Mouse (Mus musculus) c-Kit-negative CD71-positive TER-119-positive erythroid progenitor cells, embryonic 14.5 days (primary cell): Measurements from ENCODE around the gene Islr2.

ENCODE experiments used
- DNase-seq: peaks from one replicate; pipeline ENCODE4 v3.0.0-alpha.2; 2013; ENCODE audit warnings: low read depth, low spot score

Gene Islr2

DNA sequence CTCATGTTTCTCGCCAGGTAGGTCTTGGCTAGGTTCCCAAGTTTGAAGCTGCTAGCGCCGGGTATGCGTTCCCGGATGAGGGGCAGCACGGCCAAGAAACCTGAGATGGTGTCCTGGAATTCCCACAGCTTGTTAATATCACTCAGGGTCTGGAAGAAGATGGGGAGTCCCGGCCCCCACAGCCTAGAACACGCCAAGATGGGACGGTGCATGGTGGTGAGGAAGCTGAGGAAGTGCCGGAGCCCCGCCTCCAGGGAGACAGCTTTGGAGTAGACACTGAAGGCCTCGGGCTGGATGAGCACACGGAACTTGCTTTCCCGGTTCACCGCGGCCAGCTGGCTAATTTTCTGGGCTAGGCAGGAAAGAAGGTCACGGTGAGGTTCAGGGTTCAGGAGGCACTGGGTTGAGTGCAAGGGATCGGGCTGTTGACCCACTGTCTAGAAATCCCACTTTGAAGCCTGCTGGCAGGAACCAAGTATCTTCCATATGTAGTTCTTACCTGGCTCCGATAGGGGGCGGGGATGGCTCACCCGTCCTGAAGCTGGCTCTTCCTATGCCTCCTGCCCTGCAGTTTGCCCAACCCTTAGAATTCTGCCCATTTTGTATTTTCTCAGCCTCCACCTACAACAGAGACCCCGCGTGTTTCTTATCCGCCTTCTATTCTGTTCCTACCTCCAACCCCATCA lies 16.2 kb upstream of the Islr2 start:
- peak; percentile 31 for DNase-seq

DNA sequence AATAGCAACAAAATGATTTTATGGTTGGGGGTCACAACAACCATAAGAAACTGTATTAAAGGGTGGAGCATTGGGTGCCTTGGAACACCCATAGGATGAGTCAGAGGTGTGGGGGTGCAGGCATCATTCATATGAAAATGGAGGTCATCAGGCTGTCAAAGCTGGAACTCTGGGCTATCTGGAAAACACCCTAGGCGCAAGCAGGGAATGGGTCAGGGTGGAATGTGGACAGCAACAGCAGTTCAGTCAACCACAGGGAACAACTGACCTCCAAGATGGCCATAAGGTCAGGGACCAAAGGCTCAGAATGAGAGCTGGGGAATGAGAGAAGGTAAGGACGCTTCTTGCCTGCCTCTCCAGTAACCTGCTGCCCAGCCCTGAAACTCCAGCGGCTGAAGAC lies 14.4 kb upstream of the Islr2 start:
- no peak for DNase-seq

DNA sequence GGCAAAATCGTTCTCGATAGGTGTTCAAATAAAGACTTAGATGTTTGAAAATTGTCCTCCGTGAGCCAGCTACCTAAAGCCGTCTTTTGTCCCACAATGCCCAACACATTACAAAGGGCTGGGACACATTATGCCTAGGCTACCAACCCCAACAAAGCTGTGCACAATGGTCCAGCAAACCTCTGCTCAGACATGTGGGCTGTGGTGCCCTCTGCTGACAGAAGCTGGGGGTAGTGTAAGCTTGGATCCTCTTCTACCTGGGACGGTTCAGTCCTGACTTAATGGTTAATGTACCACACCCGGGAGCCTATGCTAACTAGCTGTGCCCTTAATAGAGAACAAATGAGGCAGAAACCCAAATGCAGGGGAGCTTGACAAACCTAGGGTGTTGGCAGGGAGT lies 12.3 kb upstream of the Islr2 start:
- peak; percentile 36 for DNase-seq

DNA sequence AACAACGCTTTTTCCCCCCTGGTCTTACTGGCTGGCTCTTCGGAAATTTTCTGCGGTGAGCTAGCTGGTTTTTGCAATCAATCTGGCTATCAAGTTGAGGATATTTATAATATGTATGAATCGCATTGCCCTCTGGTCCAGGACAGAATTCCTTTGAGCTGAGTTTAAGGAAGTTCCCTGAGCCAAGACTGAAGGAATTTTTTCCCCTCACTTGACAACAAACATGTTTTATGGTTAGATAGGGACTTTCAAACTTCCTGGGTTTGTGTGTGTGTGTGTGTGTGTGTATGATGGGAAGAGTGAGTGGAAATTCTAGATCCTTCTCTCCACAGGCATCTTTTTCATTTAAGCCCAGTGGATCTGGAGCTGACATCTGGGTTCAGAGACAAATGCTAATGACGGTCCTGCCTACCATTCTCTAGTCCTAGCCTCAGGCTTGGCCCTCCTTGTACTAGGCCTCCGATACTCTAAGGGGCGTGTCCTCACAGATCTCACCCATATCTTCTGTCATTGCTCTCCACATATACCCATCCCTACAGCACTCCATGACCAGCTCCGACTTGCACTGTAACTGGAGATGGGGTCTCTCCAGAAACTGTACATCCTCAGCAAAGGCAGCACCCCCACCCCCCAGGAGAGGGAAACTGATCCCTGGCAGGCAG lies 10.5 kb upstream of the Islr2 start:
- peak; percentile 59 for DNase-seq

DNA sequence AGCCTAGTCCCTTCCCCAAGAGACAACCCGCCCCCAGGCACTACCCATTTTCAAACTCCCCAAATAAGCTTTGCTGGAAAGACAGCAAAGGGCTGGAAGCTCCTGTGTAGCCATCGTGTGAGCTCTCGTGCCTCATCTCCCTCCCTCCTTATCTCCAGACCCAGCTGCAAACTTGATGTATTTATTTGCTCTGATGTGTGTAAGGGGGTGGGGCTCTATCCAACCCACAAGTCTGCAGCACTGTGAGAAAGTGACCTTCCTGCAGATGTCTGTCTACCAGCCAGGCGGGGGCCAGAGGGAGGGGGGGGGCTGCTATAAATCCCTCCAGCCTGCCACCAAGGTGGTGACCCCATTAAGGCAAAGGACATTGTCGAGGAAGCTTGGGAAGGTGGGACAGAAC lies 9.7 kb upstream of the Islr2 start:
- peak; percentile 72 for DNase-seq

DNA sequence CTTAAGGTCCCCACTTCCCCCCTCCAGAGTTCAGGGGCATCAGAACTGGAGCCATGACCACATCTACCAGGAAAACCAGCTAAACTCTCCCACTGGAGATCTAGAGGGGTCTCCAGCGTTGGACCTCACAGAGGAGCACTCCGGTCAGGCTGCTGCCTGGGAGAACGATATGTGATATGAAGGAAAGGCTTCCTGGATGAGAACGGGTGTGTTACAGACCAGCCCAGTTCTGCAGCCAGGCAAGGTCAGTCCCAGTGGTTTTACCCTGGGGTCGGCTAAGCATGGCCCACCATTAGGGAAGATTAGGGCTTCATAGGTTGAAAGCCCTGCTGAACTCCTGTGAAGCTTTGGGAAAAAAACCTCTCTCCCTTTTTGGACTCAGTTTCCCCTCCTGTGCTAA lies 9.3 kb upstream of the Islr2 start:
- peak; percentile 24 for DNase-seq

DNA sequence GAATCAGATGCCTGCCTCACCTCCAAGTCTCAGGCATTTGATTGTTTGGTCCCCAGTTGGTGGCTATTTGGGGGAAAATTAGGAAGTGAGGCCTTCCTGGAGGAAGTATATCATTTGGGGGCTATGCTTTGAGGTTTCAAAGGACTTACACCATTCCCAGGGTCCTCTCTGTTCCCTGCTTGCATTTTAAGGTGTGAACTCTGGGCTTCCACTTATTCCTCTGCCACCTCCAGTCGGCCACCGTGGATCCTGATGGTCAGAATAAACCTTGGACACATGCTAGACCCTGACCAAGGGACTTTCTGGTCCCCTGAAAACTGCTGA lies 6.1 kb upstream of the Islr2 start:
- no peak for DNase-seq

DNA sequence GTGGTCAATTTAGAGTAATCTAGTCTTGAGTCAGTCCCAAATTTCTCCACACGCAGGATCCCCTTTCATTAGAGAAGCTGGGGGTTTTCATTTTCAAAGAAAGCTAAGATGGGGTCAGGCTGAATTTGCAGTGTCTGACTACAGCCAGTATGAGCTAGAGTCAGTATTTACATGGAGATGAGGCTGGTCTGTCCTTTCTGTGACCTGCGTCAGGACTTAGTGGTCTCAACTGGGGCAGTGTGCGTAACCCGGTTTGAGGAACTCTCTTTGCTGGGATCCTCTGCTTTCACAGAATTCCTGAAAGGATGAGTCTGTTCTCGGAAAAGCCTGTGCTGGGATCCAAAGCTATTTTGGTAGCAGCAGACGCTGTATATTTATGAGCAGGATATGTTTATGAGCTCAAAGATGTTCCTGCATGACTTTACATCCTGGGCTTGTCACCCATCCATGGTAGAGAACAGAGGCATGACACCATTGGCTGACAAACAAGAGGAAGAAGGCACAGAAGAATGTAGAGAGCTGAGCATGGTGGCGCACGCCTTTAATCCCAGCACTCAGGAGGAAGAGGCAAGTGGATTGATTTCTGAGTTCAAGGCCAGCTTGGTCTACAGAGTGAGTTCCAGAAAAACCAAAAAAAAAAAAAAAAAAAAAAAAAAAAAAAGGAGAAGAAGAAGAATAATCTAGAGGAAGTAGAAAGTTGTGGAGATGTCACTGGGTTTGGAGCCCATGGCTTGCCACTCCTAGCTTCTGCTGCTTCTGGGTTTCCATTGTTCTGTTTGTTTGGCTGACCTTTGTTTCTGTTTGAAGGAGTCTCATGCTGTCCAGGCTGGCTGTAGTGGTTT lies 5.6 kb upstream of the Islr2 start:
- DNase-seq, result no peak

DNA sequence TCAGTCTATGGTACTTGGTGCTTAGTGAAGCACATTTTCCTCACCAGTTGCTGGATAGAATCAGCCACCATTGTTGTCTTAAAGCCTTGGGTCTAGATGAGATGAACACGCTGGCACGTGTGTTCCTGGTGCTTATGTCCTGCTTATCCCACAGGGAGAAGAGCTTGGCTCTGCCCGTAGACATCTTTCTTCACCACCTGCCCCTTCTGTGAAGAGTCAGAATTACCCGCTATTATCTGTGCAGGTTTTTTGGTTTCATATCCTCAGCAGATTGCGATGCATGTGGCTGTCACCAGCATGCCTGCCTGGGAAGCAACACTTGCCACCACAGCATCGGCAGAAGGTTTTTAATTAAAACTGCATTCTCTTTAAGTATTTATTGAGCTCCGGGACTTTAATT lies 1.9 kb upstream of the Islr2 start:
- no peak for DNase-seq

DNA sequence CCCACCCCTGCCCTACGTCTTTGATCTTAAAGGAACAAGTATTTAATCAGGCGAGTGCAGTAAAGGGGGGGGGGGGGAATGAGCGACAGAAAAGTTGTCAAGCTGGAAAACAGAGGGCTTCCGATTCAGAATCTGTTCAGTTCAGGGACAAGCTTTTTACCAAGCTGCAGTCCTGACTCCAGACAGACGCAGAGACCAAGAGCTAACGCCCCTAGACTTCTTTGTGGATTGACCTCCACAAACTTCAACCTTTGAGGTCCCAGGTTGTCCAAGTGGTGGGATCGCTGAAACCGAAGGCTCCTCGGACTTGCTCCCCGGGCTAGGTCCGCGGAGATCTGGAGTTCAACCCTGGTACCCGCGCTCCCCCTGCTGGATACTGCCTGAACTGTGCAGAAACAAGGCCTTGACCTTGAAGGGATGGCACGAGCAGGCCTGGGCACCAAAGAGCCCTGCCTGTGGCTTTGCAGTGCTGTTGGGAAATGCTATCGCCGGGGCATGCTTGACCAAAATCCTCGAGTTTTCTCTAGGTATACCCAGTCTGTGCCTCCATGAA lies 405 bp upstream of the Islr2 start:
- DNase-seq, result peak; percentile 68

DNA sequence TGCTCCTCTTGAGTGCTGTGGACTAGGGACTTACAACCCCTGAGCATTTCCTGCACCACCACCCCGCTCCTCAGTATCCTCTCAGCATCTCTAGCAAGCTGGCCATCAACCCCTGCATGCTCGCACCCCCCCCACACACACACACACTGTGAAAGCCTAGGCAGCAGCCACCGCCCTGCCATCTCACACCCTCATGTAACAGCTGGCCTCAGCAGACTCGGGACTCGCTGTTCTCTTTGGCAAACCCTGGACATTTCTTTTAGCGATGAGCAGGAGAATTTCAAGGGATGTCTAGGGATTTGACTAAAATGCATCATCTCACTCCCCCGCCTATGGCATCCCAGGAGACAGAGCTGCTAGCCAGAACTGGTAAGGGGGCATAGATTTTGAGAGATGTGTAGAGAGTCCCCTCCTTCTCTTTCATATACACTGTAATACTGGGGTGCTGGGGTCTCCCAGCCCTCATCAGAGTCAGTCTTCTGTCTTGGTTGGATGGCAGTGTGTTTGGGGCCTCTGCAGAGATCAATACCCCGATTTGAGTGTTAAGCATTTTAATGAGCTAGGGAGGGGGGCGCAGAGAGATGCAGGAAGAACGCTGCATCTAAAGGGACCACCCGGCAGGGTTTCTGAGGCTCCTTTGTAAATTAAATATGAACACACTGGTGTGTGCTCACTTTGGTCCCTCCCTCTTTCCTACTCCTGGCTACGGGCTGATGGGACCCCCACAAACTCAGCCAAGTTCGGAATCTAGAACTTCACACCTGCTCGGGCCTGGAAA lies 1.3 kb downstream of the Islr2 start:
- DNase-seq, result no peak

DNA sequence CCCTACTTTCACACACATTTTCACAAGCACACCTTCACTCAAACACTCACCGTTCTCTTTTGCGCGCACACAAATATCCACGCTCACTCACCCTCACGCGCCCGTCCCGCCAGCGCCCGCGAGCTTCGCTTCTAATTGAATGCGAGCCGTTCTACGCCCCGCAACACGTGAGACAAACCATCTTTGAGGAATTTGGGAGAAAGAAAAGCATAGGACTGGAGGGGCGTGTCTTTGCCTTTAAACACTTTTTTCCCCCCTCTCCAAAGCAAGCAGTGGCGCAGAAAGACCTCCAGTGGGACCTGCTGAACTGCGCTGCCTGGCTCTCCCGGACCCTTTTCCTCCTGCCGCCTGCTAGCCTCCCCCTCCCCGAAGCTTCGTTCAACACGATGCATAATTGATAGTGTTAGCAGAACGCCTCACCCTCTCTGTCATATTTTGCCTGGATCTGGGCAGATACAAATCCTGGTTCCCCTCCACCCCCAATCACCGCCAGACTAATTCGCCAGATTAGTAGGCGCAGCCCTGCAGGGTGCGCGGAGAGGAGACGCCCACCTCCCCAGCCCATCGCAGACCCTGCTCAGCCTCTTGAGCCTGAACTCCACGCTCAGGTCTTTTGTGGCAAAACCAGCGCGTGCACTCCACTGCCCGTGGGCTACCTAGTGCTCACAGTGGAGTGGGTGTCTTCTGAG lies 2.1 kb downstream of the Islr2 start:
- no peak for DNase-seq

DNA sequence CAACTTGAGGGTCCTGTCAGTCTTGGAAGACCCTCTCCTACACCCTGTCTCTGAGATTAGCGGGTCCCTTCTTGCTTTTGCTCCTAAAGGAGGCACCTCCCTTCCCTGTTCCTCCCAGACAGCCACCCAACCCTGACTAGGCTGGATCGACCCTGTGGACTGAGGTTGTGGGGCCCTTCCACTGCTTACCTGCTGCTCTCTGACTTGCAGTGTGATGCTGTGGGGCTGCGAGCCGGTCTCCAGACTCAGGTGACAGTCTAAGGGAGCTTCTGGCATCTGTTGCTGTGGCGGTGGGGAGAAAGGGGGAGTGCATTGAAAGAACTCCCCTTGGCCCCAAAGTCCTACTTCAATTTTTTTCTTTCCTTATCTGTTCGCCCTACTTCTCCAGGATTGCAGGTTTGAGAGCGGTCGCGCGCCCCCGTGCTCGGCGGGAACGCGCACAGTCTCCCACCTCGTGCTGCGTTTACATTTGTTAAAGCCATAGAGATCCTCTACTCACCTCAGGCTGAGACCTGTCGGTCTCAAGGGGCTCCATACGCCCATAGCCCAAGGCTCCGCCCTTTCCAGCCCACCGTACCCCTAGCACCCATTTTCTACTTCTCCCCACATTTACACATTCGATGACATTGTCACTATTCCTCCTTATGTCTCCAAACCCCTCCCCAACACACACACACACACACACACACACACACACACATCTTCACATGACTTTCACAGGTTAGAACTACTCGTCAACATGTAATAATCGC lies 2.9 kb downstream of the Islr2 start:
- no peak for DNase-seq

DNA sequence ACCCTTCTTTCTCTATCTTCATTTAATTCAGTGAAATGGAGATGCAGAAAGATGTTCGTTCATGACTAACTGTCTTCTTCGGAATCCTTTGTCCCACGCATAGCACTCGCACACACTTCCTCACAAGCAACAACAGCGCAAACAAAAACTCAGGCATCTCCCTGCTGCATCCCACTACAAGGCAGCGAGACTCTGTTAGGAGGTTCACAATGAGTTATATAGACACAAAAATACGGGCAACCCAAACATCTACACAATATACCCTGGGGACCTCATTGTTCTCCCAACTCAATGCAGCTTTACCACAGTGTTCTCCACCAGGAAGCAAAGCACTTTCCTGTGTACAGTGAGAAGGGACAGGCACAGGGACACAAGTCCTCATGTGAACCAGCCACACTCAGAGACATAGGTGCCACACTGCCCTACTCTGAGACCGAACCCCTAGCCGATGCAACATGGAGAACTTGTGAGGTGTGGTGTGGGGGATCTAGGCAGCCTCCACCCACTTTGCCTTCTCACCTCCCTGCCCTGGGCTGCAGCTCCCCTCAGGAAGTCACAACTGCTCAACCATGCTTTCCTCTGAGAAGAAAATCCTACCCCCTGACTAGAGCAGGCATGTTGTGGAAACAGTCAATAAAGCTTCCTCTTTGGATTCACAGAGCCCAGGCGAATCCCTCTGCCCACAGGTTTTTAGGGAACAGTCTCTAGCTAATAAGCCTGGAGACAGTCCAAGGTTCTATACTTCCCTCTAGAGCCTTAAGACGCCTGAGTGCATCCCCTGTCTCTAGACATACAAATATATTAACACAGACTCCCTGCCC lies 3.6 kb downstream of the Islr2 start:
- DNase-seq, result no peak

DNA sequence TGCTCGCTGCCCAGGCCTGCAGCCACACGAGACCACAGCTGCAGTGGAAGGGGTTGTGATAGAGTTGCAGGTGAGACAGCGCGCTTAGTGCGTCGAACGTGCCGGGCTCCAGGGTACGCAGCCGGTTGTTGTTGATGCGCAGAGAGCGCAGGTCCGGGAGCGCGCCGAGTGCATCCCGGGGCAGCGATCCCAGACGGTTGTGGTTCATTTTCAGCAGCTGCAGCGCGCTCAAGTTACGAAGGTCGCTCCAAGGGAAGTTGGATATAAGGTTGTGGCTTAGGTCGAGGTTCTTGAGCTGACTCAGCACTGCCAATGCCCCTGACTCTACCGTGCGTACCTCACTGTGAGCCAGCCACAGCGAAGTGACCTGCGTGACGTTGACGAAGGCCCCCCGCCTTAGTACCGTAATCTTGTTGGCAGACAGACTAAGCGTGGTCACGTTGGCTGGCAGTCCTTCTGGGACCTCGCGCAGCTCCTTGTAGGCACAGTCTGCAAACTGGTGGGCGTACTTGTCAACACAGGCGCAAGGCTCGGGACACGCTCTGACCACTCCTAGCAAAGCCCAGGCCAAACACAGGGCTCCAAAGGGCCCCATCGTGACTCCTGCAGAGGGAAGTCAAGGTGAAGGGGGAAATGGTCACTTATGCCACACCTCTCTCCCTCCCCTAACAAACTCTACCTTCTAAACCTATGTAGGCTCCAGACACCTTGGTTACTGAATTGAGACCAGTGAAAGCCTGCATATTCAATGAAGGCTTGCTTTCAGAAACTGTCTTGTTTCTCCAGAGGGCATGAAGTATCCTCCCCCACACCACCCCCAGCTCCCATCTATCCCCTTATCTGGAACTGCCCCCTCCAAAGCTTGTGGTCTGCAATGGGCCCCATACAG lies 4.5 kb downstream of the Islr2 start:
- no peak for DNase-seq

DNA sequence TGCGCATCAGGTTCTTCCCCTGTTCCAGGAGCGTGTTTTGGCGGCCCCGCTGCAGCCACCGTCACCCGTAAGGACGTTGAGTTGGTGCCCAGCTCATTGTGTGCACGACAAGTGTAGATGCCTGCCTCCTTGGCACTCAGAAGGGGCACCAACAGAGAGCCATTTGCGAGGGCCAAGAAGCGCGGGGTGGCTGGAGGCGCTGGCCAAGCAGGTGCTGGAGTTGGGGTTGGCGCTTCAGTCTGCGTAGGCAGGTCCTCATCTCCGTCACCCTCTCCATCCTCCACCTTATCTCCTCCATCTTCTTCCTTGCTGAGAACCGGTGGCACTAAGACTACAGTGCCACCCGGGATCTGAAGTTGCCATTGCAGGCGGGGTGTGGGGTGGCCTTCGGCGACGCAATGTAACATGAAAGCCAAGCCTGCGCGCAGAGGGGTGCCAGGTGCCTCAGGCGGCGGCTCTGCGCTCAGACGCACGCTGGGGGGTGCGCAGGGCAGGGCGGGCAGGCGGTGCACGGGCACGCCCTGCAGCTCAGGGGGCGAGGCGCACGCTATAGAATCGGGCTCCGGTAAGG lies 5.2 kb downstream of the Islr2 start:
- no peak for DNase-seq

DNA sequence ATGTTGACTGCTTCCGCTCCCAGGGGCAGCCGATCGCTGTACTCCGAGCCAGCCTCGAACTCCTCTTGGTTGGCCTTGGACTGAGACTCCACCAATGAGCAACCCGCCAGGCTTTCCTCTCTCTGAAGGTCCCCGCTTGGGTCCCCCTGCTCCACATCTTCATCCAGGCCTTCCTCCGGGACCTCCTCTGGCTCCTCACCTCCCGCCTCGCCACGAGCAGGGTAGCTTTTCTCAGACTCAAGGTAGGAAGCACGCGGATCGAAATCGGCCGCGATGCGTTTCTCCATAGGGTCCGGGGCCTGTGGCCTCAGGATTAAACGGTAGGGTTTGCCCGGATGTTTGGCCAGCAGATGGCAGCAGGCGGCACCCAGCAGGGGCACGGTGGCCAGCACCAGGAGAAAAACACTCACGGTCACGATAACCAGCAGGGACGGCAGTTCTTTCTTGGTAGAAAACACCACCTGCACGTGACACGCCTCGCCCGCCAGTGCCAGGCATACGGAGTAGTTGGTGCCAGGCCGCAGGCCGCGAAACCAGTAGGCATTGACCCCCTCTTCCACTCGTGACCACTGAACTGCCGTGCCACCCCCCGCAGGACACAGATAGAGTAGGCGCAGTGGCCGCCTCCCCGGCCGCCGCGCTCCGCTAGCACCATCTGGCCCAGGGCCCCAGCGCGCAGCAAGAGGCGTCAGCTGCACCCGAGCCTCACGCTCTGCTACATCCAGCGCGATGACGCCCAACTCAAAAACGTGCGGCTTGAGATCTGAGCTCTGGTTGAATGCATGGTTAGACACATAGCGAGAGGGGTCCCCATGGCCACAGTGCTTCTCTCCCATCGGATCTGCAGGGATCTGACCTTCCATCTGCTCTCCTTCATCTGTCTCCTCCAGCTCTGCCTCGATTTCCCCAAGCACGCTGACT lies 6.1 kb downstream of the Islr2 start:
- no peak for DNase-seq
